Comparison of ENCODE assay signal across 15 mouse cellular contexts in the genomic region with DNA sequence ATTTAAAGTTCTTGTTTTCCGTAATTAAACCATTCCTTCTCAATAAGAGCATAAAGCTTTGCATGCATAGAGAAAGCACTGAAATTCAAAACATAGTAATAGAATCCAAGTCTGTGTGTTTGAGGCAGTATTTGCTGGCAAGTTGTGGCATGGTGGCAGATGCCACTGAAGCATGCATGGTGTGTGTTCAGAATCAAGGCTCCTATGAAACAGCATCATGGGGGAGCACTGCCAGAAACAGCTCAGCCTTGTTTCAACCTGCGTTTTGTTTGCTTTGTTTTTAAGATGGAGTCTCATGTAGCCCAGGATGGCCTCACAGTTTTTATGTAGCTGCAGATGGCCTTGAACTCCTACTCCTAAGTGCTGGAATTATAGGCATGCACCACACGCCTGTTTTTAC.
"Had no signal": no experiment of that assay in that cellular context is flagged by ENCODE, and none has a peak within 500 bp of the region (broad histone marks: within the 10 kb centered on the region; RNA-seq: fewer than 3 reads in every experiment).

No protein-coding gene starts in this region.

- H3K4me2 ChIP-seq: liver, embryonic 11.5 days; liver, embryonic 15.5 days; midbrain, embryonic 15.5 days; neural tube, embryonic 12.5 days had no signal

- H3K27me3 ChIP-seq: neural tube, embryonic 12.5 days had no signal

- H3K27ac ChIP-seq: left cerebral cortex, adult 2 months; limb, embryonic 10.5 days; liver, embryonic 15.5 days; midbrain, embryonic 15.5 days; neural tube, embryonic 12.5 days had no signal

- H3K36me3 ChIP-seq: limb, embryonic 10.5 days; liver, embryonic 15.5 days; midbrain, embryonic 15.5 days; neural tube, embryonic 12.5 days had no signal

- H3K9ac ChIP-seq: liver, embryonic 15.5 days; midbrain, embryonic 15.5 days; neural tube, embryonic 12.5 days had no signal

- H3K9me3 ChIP-seq: limb, embryonic 10.5 days; liver, embryonic 15.5 days; midbrain, embryonic 15.5 days; neural tube, embryonic 12.5 days had no signal

- ATAC-seq: lung, postnatal 0 days; midbrain, embryonic 15.5 days had no signal

- DNase-seq: kidney, adult 18-20 months; kidney, postnatal 10 days; kidney, postnatal 4 days; lung, adult 2 months; lung, postnatal 36 days; right cerebral cortex, postnatal 4 days; spleen, adult 18-20 months; thymus, postnatal 36 days had no signal

- H3K4me3 ChIP-seq: left cerebral cortex, adult 2 months; limb, embryonic 10.5 days; liver, embryonic 15.5 days; midbrain, embryonic 15.5 days; neural tube, embryonic 12.5 days had no signal
